Mouse (Mus musculus) cerebellum, adult 2 months (tissue): Measurements from ENCODE around the gene 4921504E06Rik.

ENCODE experiments used
- CTCF ChIP-seq: fragments of 200-500 bp; IDR thresholded peaks from 2 replicates; pipeline ENCODE4 v1.5.1; 2011; ENCODE audit warnings: low read depth, mild to moderate bottlenecking, control low read depth, low read length, moderate library complexity, borderline replicate concordance; ENCODE audit not compliant: insufficient read depth
- POLR2A ChIP-seq: fragments of 200-500 bp; IDR thresholded peaks from 2 replicates; pipeline ENCODE4 v1.6.1; 2011; ENCODE audit warnings: low read length, control low read depth, borderline replicate concordance; ENCODE audit not compliant: insufficient read depth

- TF ChIP-seq POLR2A (no peak), CTCF (no peak)
These were observed 29.6 kb downstream of the 4921504E06Rik start for GRCm38 (mm10) chr2:19524071-19524470.
